Mouse (Mus musculus) small intestine, adult 2 months (tissue): Measurements from ENCODE around the gene Cps1. TPM values are rescaled to one million over a fixed set of nuclear protein-coding genes. Genes with fewer than 3 reads are reported as not detected.

Experiments used
- H3K27ac ChIP-seq: fragments of 200-500 bp; 2 replicates; pipeline ENCODE4 v1.5.1; 2012; ENCODE audit warnings: low read depth, low read length, control low read depth, inconsistent platforms; ENCODE audit not compliant: insufficient read depth
- H3K27me3 ChIP-seq: fragments of 200-500 bp; 2 replicates; pipeline ENCODE4 v1.6.1; 2012; ENCODE audit warnings: mild to moderate bottlenecking, moderate library complexity, low read length, inconsistent platforms; ENCODE audit not compliant: control insufficient read depth, insufficient read depth
- H3K36me3 ChIP-seq: fragments of 200-500 bp; 2 replicates; pipeline ENCODE4 v1.6.1; 2012; ENCODE audit warnings: mild to moderate bottlenecking, low read length, control low read depth, inconsistent platforms; ENCODE audit not compliant: control insufficient read depth, insufficient read depth
- H3K4me1 ChIP-seq: fragments of 200-500 bp; 2 replicates; pipeline ENCODE4 v1.6.1; 2012; ENCODE audit warnings: low read length, inconsistent platforms, mixed read lengths; ENCODE audit not compliant: control insufficient read depth, insufficient read depth, insufficient read length
- H3K4me3 ChIP-seq: fragments of 200-500 bp; 2 replicates; pipeline ENCODE4 v1.5.1; 2012; ENCODE audit warnings: low read depth, mild to moderate bottlenecking, control low read depth, inconsistent platforms, low read length, moderate library complexity
- CTCF ChIP-seq: fragments of 200-500 bp; IDR thresholded peaks from 2 replicates; pipeline ENCODE4 v1.5.1; 2012; ENCODE audit warnings: low read depth, mild to moderate bottlenecking, control low read depth, inconsistent platforms, low read length, moderate library complexity, mixed read lengths; ENCODE audit not compliant: insufficient replicate concordance, insufficient read length; ENCODE audit errors: extremely low read depth
- POLR2A ChIP-seq: fragments of 200-500 bp; IDR thresholded peaks from 2 replicates; pipeline ENCODE4 v1.6.1; 2012; ENCODE audit warnings: low read depth, mild to moderate bottlenecking, control low read depth, inconsistent platforms, low read length, moderate library complexity
- WGBS: fragments of 180-500 bp; shearing (Covaris S2); methylation state at CpG from one replicate; pipeline ENCODE4 v1.1.7; 2018; 5-methylcytosine and 5-hydroxymethylcytosine counted together
- polyA plus RNA-seq: library from polyadenylated mRNA; depleted of rRNA; stranded (reverse); fragments of >200 nt; gene quantifications from 2 replicates; pipeline ENCODE4 v1.2.3, GENCODE M21; 2012

Cps1 gene
- polyA plus RNA-seq, 1 experiment: 38.5 TPM

DNA sequence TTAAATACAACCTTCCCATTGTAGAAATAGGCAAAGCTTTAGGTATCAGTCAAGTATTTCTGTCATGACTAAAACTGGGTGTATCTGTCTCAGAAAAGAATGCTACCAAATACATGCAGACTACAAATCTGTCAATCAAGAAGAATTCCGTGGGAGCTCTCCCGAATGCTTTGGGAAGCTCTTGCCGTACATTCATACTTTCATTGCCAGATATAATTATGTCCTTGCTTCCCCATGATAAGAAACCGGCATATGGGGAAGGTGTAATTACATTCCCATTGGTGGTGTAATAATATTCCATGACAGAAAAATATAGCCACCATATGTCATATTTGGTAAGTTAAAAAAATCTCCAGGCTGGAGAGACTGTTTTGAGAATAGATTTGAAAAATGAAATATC, 44.5 kb downstream of the Cps1 start:
- H3K27ac ChIP-seq: no peak overlapping the region
- no peaks in the 10 kb centered on the region for H3K27me3 ChIP-seq
- WGBS: 51% methylated on average over 4 of the region's 4 CpGs
- H3K36me3 ChIP-seq: peaks cover 25% of the 10 kb centered on the region
- TF ChIP-seq POLR2A (no peak), CTCF (no peak)
- H3K4me1 ChIP-seq: no peaks in the 10 kb centered on the region
- H3K4me3 ChIP-seq: no peak overlapping the region

DNA sequence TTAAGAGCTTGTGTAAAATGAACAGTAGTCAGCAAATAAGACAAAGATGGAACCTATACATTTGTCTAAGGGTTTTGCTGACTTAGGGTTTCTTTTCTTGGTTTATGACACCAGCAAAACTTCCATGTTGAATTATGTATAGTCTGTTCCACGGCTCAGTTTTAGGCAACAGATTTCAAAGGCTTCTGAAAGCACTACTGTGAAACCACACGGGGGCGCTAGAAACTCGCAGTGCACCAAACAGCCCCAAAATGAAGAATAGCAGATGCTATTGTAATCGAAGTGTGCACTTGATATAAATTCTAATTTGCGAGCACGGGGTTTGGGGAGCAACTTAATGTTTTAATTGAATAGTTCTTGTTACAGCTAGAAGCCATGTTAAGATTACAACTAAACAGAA, 58.3 kb downstream of the Cps1 start:
- Histone ChIP-seq H3K36me3 (peaks cover 25% of the 10 kb centered on the region), H3K27ac (no peak overlapping the region), H3K4me3 (no peak overlapping the region), H3K4me1 (no peaks in the 10 kb centered on the region), H3K27me3 (no peaks in the 10 kb centered on the region)
- TF ChIP-seq CTCF (peak; percentile 40; the same call in 1 of the 2 replicates), POLR2A (no peak)
- 19% methylated on average over 7 of the region's 7 CpGs for WGBS

DNA sequence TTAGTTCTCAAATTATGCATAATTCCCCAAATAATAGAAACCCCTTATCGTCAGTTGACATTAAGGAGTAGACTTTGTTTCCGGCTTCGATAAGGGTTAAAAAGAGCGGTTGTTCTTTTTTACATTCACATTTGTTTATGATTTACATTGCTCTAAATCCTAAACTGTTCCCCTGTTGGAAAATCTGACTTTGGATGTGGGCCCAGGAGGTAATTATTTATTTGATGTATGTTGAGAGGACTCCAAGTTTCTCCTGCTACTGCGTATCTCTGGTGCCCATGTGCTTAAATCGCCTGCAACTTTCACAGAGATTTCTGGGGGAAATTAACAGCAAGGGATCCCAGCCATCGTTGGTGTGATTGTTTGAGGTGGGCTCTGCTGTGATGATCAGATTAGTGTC, 59.4 kb downstream of the Cps1 start:
- H3K4me1 ChIP-seq: no peaks in the 10 kb centered on the region
- peaks cover 19% of the 10 kb centered on the region for H3K36me3 ChIP-seq
- TF ChIP-seq CTCF: no peak
- TF ChIP-seq POLR2A: no peak
- no peaks in the 10 kb centered on the region for H3K27me3 ChIP-seq
- H3K4me3 ChIP-seq: no peak overlapping the region
- no peak overlapping the region for H3K27ac ChIP-seq
- 74% methylated on average over 7 of the region's 7 CpGs for WGBS

DNA sequence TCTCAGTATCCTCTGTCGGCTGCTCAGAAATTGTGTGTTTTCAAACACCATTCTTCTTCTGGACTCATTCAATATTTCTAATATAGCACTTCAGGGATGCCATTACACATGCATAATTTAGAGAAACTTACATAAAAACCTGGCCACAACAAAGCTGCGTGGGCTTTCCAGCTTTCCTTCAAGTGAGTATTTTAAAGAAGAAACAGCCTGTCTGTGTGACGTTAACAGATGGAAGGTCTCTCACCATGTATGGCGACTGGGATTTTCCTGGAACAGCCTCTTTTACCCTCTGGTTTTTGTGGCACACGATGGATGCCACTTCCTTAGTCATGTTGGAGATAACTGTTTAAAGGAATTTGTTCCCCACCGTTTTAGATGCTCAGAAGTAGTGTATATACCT, 60.7 kb downstream of the Cps1 start:
- no peaks in the 10 kb centered on the region for H3K27me3 ChIP-seq
- 64% methylated on average over 6 of the region's 6 CpGs for WGBS

DNA sequence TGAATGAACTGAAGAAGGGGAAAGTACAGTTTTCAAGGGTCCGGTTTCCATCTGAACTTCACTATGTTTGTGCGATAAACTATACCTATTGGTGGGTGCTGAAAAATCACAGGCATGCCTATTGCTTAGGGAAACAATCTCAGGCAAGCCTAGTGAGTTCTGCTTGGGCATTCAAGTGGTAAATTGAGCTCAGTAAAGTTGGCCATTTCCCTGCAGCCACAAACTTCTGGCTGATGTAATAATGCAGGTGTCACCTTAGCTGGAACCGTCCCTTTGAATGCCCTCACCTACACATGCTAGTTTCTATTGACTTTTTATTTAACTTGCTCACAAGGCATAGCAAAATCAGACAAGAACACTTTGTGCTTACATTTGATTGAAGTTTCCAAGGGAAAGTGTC, 61.3 kb downstream of the Cps1 start:
- no peaks in the 10 kb centered on the region for H3K27me3 ChIP-seq
- H3K27ac ChIP-seq: no peak overlapping the region
- H3K36me3 ChIP-seq: peaks cover 14% of the 10 kb centered on the region; the same call in 1 of the 2 replicates
- no peak for TF ChIP-seq POLR2A
- no peak for TF ChIP-seq CTCF
- H3K4me1 ChIP-seq: no peaks in the 10 kb centered on the region
- no peak overlapping the region for H3K4me3 ChIP-seq
- 80% methylated on average over 3 of the region's 3 CpGs for WGBS

More for the DNA sequence above, 60.7 kb downstream of the Cps1 start:
- no peak overlapping the region for H3K4me3 ChIP-seq
- H3K4me1 ChIP-seq: no peaks in the 10 kb centered on the region
- no peak overlapping the region for H3K27ac ChIP-seq
- TF ChIP-seq POLR2A: no peak
- TF ChIP-seq CTCF: no peak
- peaks cover 18% of the 10 kb centered on the region for H3K36me3 ChIP-seq

DNA sequence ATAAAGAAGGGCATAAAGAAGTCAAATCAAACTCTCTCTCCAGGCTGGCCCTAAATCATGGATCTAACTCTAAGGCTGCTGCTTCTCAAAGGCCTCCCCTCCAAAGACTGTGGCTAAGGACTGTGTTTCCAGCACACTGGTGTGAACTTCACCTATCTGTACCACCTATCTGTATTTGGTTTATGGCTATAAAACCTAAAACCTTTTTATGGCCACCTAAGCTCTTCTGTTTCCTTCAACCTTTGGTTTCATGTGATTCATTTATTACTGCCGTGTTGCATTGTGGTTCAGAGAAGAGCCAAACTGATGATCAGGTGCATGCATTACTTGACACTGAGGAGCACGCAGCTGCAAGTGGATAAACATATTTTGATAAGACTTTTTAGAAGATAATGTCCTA, 74.5 kb downstream of the Cps1 start:
- Histone ChIP-seq H3K27me3 (no peaks in the 10 kb centered on the region), H3K27ac (no peak overlapping the region), H3K36me3 (peaks cover 25% of the 10 kb centered on the region), H3K4me3 (no peak overlapping the region), H3K4me1 (peaks cover 2% of the 10 kb centered on the region; the same call in 1 of the 2 replicates)
- WGBS: 22% methylated on average over 2 of the region's 2 CpGs
- no peak for TF ChIP-seq POLR2A
- TF ChIP-seq CTCF: no peak

DNA sequence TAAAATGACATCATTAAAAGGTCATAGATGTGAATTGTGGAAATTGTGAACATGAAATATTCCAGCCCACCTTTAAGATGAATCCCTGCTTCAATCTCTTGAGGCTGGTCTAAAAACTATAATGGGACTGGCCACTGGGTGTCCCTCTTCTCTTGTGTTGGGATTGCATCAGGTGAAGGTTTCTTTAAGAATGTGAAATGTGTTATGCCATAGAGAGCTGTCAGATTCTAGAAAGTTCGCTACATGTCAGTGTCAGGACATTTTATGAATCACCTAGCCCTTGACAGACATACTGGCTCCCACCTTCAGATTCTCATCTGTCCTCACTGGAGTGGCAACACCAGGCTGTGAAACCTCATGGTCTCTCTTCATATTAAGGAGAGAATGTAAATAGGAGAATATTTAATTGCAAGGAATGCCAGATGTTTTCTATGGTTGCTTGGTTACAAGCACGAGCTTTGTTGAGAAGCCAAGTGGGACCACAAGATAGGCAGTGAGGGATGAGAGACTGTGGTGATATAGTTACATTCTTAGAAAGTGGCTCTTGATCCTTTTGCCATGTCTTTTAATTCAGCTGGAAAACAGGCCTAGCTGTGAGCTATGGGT, 95.6 kb downstream of the Cps1 start:
- Histone ChIP-seq H3K27me3 (no peaks in the 10 kb centered on the region), H3K36me3 (peaks cover 38% of the 10 kb centered on the region), H3K4me1 (no peaks in the 10 kb centered on the region), H3K4me3 (no peak overlapping the region), H3K27ac (no peak overlapping the region)
- 68% methylated on average over 2 of the region's 2 CpGs for WGBS
- TF ChIP-seq CTCF (no peak), POLR2A (no peak)

DNA sequence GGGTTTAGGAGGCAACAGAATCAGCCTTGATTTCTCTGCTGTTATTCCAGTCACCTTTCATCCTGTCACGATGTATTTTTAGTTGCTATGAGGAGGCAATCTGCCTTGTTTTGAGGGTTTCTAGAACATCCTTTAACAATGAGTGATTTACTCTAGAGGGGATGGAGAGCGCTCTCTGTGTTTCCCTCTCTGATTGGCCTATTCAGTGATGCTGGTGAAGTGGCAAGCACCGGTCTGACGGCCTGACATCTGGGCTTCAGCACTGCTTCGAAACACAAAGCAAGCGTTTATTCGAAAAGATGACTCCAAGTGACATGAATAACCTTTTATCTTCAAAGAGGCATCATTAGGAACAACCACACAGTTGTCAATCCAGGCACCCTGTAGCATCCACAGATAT, 100.8 kb downstream of the Cps1 start:
- Histone ChIP-seq H3K27me3 (no peaks in the 10 kb centered on the region), H3K27ac (no peak overlapping the region), H3K4me3 (no peak overlapping the region), H3K4me1 (no peaks in the 10 kb centered on the region), H3K36me3 (peaks cover 40% of the 10 kb centered on the region)
- no peak for TF ChIP-seq CTCF
- no peak for TF ChIP-seq POLR2A
- WGBS: 83% methylated on average over 7 of the region's 7 CpGs
